Mouse (Mus musculus): Measurements from ENCODE around the gene Ctdnep1.
"Not testable (repeated sequence)": the region's sequence is repeated elsewhere in the genome, so short reads cannot be mapped to it uniquely, and the experiment has no call there.

Ctdnep1 gene

DNA sequence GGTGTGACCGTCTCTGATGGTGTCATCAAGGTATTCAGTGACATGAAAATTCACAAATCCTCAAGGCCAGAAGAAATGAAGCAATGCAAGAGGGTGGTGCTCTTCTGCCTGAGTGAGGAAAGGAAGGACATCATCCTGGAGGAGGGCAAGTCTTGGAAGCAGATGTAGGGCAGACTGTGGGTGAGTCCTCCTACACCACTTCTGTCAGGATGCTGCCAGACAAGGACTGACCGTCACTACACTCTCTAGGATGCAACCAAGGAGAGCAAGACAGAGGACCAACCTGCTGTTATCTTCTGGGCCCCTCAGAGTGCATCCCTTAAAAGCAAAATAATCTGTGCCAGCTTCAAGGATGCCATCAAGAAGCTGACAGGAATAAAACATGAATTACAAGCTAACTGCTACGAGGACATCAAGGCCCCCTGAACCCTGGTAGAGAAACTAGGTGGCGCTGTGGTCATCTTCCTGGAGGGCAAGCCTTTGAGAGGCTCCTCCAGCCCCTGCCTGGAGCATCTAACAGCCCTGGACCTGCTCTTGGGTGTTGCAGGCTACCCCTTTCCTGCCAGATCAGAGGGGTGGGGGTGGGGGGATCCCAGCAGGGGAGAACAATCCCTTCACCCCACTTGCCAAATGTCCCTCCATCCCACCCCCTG is 30.0 kb upstream of the Ctdnep1 start:
- DNase-seq (ENCODE audit: low spot score in 2 of 2): no peak

DNA sequence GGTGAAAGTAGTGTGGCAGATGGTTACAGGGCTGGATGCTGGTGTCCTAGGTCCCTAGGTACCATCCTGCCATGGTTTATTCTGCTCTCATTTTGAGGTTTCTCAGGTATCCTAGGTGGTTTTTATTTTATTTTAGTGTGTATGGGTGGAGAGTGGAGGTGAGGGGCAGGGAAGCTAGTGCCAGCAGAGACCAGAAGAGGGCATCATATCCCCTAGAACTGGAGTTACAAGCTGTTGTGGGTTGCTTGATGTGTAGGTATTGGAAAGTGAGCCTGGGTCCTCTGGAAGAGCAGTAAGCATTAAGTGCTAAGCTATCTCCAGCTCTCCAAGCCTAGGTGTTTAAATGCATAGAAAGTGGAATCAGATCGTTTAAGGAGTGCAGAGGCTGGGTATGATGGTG is 28.7 kb upstream of the Ctdnep1 start:
- DNase-seq (ENCODE audit: low spot score in 2 of 2): no peak

DNA sequence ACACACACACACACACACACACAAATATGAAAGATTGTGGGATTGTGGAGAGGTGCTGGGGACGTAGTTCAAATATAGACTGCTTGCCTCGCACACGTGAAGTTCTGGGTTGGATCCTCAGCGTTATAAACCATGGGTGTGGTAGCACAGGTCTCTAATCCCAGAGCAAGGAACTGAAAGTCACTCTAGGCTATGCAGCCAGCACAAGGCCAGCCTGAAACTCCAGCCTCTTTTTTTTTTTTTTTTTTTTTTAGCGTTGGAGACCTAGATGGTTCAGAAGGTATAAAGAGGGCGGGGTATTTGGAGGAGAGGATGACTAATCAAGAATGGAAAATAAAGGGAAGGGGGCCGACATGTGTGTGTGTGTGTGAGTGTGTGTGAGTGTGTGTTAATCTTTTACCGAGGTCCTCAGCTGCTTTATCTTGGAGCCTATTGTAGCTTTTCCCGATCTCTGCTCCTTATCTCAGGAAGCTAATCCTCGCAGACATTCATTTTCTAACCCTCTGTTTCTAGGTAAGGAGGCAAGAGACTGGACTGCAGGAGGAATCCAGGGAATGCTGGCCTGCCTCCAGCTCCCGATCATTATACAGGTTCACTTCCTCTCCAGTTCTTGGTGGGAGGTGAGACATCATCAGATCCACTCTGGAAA is 27.6 kb upstream of the Ctdnep1 start:
- no peak for DNase-seq (ENCODE audit: low spot score in 2 of 2)

DNA sequence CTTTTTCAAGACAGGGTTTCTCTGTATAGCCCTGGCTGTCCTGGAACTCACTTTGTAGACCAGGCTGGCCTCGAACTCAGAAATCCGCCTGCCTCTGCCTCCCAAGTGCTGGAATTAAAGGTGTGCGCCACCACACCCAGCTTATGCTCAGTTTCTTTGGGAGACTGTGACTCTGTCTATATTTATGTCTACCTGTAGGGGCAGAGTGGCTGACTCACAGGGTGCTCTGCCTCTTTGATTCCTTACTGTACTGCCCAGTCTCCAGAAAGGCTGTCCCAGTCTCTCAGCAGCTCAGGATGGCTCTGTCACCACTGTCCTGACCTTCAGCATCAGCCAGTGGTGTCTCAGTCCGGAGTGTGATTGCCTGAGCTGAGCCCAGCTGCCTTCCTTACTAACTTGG is 25.3 kb upstream of the Ctdnep1 start:
- not testable (repeated sequence) for DNase-seq (ENCODE audit: low spot score in 2 of 2)

DNA sequence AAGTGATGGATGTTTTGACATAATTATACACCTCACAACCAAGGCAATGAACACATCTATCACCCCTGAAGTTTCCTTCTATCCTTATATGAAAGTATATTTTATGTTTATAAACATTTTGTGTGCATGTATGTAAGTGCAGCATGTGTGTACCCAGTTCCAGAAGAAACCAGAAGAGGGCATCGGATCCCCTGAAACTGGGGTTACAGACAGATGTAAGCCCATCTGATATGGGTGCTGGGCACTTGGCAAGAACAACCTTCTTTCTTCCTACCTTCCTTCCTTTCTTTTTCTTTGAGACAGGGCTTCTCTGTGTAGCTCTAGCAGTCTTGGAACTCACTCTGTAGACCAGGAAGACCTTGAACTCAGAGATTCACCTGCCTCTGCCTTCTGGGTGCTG is 24.7 kb upstream of the Ctdnep1 start:
- DNase-seq (ENCODE audit: low spot score in 2 of 2): no peak

DNA sequence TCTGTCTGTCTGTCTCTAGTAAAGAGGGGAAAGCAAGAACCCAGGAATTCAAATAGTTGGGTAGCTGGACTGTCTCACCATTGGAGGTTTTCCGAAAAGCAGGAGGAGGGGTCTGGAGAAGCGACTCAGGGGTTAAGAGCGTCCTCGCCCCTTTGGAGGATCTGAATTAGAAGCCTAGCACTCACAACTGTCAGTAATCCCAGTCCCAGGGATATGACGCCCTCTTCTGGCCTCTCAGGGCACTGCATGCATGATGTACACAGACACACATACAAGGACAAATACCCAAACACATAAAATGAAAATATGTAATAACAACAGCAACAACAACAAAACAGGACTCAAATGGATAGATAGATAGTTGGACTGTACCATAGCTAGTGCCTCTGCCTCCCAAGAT is 20.3 kb upstream of the Ctdnep1 start:
- no peak for DNase-seq (ENCODE audit: low spot score in 2 of 2)

DNA sequence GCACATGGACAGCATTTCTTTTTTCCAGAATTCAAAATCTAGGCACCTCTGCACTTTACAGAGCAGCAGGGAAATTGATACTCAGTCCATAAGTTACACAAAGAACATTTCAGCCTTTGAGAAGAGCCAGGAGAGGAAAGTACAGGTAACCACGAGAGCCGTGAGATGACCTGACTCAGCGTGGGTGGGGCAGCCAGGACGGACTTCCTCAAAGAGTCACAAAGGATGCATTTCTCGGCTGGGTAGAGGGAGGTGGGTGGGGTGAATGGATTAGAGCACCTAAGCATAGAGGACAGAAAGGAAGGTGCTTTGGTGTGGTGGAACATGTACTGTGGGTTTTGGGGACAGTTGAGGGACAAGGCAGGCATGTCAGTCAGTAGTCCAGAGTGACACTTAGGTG is 19.1 kb upstream of the Ctdnep1 start:
- peak in 1 of 2 experiments; percentile 46 for DNase-seq (ENCODE audit: low spot score in 2 of 2)

DNA sequence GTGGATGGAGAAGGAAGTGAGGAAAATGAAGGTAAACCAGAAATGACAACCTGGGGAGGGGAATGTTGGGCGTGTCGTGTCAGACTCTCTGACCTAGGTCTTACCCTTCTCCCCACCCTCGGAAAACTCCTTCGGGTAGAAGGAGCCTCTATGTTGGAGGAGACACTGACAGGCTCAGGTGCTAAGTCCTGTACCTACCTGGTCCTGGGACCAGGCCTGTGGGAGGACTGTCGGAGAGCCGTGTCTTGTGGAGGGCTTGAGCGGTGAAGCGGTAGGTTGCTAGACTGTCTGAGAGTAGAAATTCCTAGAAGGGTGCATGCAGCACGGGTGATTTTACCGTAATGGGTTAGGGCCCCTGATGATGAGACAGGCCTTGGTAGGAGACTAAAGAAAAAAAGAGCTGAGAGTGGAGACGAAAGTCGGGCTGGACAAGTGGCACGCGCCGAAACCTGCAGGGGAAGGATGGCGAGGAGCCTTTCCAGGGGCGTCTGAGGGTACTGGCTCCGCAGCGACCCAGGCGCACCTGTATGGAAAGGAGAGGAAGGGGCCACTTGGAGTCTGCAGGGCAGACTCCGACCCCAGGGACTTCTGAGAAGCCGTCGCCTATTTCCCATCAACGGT is 16.2 kb upstream of the Ctdnep1 start, which contains the start of gene Cldn7:
Gene Cldn7, plus strand, starts transcription at position 130 of the 621 bp plus-strand sequence.
- no peak for DNase-seq (ENCODE audit: low spot score in 2 of 2)

DNA sequence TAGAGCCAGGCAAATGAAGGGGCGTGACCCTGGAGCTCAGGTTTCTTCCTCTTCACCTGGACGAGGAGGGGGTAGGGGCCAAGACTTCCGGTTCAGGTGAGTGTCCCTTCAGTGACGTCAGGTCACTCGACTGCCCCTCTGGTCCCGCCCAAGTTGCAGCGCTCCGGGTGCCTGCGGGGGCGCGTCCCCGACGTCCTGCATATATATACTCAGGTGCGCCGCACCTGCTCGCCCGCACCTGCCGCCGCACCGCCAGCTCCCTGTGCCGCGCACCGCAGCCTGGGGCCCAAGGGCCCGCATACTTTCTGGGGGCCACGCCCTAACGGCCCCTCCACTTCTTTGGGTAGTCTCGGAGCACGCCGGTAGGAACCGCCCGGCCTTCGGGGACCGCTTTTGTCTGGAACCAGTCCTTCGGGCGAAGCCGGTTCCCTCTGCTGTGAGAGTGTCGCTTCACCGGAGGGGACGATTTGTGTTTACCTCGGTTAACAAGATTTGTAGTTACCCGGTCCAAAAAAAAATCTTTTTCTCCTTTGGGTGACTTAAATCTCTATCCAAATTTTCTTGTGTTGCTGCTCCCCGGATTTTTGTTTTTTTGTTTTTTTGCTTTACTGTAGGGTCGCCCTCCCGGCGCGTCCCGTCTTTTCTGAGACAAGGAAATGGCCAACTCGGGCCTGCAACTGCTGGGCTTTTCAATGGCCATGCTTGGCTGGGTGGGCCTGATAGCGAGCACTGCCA is 15.5 kb upstream of the Ctdnep1 start:
- DNase-seq (ENCODE audit: low spot score in 2 of 2): peak; percentile 69 to 78

DNA sequence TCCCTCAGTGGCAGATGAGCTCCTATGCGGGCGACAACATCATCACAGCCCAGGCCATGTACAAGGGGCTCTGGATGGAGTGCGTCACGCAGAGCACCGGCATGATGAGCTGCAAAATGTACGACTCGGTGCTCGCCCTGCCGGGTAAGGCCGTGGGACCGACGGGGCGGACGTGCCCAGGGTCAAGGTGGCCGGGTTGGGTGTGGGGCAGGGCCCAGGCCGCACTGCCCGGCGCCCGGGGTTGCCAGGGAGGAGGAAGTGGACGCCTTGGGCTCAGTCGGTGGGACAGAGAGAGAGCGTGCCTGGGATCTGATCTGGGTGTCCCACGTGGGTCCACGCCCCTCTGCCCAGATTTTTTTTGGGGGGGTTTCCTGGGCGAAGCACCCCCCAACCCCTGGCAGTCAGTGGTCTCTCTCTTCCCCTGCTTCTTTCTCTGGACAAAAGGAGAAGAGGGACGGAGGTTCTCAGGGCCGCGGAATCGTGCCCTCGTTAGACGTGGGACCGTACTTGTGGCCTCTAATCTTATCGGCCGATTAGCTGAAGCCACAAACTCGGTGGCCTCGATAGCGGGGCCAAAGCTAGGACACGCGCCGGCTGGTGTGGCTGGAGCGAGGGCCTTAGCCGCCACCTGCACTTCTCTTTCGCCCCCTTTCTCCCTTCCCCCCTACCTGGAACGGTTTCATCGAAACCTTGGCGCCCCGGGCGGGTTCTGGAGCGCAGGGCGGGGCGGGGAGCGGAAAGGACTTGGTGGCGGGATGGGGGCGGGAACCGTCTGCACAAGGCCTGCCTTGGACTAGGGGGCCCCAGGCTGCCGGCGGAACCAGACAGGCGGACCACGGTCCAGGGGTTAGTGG is 14.7 kb upstream of the Ctdnep1 start:
- DNase-seq (ENCODE audit: low spot score in 2 of 2): peak; percentile 32 to 57

DNA sequence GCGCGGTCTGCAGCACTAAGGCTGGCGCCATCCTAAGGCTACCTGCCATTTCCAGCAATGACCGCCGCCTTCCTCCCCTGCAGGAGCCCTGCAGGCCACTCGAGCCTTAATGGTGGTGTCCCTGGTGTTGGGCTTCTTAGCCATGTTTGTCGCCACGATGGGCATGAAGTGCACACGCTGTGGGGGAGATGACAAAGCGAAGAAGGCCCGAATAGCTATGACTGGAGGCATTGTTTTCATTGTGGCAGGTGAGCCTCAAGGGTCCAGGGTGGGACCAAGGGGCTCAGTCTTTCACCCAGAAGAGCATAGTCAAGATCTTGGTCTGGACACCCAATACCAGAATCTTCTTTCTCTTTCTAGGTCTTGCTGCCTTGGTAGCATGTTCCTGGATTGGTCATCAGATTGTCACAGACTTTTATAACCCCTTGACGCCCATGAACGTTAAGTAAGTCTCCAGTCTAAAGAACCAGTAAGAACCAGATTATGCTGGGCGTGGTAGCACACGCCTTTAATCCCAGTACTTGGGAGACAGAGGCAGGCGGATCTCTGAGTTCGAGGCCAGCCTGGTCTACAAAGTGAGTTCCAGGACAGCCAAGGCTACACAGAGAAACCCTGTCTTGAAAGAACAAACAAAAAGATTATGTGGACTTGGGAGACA is 14.0 kb upstream of the Ctdnep1 start:
- DNase-seq (ENCODE audit: low spot score in 2 of 2): no peak

DNA sequence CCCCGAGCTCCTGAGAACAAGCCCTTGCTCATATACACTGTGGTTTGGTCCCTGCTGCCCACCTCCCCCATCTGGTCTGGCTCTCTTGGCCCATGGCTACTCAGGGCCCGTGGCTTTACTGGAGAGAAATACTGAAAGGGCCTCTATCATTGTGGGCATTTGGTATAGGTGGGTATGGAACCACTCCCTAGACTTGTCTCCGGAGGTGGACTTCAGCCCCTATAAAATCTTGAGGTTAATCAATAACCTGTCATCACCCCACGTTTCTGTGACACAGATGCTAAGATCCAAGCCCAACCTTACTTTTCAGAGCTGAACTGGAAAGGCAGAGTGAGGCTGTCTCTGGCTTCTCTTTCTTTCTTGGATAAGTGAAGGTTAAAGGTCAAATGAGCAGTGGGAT is 12.2 kb upstream of the Ctdnep1 start:
- DNase-seq (ENCODE audit: low spot score in 2 of 2): no peak

DNA sequence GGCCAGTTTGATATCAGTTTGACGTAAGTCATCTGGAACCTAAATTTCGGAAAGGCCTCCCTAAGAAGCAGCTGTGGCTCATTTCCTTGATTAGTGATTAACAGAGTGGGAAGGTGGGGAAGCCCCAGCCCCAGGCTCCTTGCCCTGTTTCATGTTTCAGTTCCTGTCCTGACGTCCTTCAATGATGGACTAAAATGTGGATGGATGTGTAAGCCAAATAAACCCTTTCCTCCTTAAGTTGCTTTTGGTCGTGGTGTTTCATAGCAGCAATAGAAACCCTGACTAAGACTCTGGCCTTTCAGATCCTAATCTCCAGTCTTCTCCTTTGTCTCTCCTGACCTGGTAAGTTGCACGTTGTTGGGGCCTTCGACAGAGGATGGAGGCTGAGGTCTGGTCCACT is 10.7 kb upstream of the Ctdnep1 start:
- DNase-seq (ENCODE audit: low spot score in 2 of 2): no peak

DNA sequence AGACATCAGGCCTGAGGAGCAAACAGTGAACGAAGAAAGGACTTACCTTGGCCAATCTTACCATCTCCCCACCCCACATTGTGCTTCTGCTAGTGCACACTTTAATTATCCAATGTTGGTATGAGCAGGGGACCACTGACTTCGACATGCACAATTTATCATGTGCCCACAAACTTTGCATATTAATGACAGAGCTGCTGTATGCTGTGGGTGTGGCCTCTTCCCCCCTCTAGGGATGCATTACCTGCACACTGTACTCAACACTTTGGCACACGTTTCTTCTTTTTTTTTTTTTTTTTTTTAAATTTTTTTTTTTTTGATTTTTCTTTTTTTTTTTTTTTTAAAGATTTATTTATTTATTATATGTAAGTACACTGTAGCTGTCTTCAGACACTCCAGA is 10.2 kb upstream of the Ctdnep1 start:
- DNase-seq (ENCODE audit: low spot score in 2 of 2): no peak

DNA sequence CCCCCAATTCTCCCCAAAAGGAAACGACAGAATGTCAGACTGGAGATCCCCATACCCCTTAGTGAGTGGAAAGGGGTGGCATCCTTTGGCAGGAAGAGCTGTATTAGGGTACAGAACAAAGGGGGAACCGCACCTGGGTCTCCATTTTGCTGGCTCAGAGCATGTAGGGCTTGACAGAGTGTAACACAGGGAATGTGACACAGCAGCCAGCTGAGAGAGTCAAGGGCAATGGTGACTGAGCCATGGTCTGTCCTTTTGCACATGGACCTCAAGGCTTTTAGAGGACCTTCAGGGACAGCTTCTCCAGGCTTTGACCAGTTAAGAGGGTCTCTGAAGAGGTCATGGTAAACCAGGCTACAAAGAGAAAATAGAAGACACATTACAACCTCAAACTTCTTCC is 6.0 kb upstream of the Ctdnep1 start:
- no peak for DNase-seq (ENCODE audit: low spot score in 2 of 2)

DNA sequence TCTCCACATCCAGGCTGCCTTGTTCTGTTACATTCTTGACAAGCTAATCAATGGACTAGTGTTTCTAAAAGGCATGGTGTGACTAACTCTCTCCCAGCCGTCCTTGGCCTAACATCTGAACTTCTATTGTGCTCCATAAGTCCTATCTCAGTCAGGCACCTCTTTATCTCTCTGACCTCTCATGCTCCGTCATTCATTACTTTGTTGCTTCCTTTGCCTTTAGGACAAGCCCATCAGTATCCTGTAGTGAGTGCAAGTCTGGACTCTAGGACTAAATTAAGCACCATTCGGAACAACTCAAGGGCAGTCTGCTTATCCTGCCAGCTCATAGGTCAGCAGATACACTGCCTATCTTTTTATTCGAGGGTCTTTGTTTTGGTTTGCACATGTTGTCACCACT is 4.7 kb upstream of the Ctdnep1 start:
- no peak for DNase-seq (ENCODE audit: low spot score in 2 of 2)

DNA sequence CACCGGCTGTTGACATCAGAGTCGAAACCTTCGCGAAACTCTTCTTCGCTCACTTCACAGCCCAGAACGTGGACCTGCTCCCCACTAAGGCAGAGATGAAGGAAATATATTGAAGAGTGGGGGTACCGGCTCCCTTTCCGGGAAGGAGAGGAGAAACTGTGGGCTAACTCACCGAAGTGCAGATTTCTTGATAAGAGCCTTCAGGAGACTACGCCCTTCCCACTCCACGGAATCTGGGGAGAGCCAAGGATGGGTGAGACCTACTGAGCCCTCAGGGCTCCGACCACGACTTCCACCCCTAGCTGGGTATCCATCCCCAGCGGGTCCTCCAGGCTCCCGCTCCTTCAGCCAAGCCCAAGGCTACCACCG is 1.1 kb upstream of the Ctdnep1 start:
- DNase-seq (ENCODE audit: low spot score in 2 of 2): no peak

DNA sequence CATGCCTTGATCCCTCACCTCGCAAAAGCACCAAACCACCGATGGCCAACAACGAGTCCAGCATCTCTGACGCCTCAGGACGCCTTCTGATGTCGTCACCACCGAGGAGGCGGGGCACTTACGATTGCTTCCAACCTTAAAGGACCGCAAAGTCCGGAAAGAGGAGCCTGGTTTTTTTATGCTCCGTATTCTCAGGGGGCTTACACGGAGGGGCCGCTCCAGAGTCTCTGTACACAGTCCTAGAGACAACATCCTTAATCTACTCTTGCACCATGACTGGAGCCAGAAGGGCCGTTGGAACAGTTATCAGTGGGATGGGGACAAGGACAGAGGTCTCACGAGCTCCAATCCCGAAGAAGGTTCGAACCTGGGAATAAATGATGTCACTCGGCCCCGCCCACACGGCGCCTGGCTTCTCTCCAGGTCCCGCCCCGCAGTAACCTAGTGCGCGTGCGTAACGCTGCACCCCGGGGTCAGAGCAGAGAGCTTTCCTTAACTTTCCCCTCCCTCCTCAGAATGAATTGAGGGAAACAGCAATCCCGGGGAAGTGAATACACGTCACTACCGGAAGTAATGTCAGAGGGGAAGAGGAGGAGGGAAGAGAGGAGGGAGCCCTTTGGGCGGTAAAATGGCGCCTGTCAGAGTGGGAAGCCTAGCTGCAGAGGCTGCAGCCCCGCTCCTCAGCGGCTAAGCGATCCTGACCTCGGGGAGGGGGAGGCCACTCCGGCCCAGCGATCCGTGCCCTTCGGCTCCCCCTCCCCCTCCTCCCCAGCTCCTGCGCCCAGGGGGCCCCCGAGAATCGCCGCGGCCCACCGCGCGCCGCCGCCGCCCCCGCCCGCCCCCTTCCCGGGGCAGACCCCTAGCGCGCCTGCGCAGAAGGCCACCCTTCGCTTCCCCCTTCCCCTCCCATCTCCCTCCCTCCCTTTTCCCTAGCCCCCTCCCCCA is 488 bp upstream of the Ctdnep1 start:
- DNase-seq (ENCODE audit: low spot score in 2 of 2): peak; percentile 97 to 100

DNA sequence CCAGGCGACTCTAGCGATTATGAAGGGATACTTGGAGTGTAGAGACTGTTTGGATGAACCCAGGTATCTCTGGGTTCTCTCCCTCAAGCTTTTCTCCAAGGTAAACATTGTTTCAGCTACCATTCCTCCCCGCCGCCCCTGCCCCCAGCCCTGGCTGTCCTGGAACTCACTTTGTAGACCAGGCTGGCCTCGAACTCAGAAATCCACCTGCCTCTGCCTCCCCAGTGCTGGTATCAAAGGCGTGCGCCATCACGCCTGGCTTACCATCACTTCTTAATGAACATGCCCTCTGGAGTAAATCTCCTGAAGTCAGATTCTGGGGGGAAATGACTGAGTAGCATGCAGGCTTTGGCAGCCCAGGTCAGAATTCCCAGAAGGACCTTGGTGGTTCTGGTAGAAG is 1.3 kb downstream of the Ctdnep1 start, which contains the start of gene Elp5:
Gene Elp5, minus strand, starts transcription at position 293 of the 400 bp plus-strand sequence.
- no peak for DNase-seq (ENCODE audit: low spot score in 2 of 2)

DNA sequence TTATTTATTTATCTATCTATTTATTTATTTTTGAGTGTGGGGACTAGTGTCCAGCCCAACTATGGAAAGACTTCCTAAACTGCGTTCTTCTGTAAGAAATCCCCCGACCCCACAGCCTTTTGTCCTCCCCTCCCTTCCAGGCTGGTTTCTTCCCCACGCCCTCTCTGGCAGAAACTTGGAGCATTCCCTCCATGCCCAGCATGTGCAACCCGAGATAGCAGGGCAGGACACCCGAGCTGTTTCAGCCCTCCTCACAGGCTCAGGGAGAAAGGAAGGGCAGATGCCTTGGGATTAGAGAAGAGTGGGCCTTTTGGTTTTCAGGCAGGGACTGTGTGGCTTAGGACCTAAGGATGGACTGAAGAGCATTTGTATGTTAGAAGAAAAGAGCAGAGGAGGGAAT is 1.9 kb downstream of the Ctdnep1 start:
- no peak for DNase-seq (ENCODE audit: low spot score in 2 of 2)
